Mouse (Mus musculus): Measurements from ENCODE around the gene Stpg1.

Stpg1 gene

GRCm38 (mm10) chr4:135513865-135514264 is 19.3 kb downstream of the Stpg1 start:
- no peak for DNase-seq (ENCODE audit: low spot score in 2 of 2)

GRCm38 (mm10) chr4:135514925-135515324 is 20.3 kb downstream of the Stpg1 start:
- no peak for DNase-seq (ENCODE audit: low spot score in 2 of 2)

- peak; percentile 35 to 48 for DNase-seq (ENCODE audit: low spot score in 2 of 2)
Observed at GRCm38 (mm10) chr4:135516351-135517316, 22.0 kb downstream of the Stpg1 start.

GRCm38 (mm10) chr4:135518135-135518534 is 23.5 kb downstream of the Stpg1 start:
- DNase-seq (ENCODE audit: low spot score in 2 of 2) = no peak

GRCm38 (mm10) chr4:135520421-135520820 is 25.8 kb downstream of the Stpg1 start:
- DNase-seq (ENCODE audit: low spot score in 2 of 2) = no peak

- no peak for DNase-seq (ENCODE audit: low spot score in 2 of 2)
Observed at GRCm38 (mm10) chr4:135523939-135524338, 29.3 kb downstream of the Stpg1 start.

GRCm38 (mm10) chr4:135525057-135525456 is 30.5 kb downstream of the Stpg1 start:
- no peak for DNase-seq (ENCODE audit: low spot score in 2 of 2)

GRCm38 (mm10) chr4:135526039-135526710 is 31.6 kb downstream of the Stpg1 start:
- no peak for DNase-seq (ENCODE audit: low spot score in 2 of 2)

- no peak for DNase-seq (ENCODE audit: low spot score in 2 of 2)
Observed at GRCm38 (mm10) chr4:135530270-135530669, 35.7 kb downstream of the Stpg1 start.

- DNase-seq (ENCODE audit: low spot score in 2 of 2) = no peak
Observed at GRCm38 (mm10) chr4:135531236-135531635, 36.6 kb downstream of the Stpg1 start.

- no peak for DNase-seq (ENCODE audit: low spot score in 2 of 2)
Observed at GRCm38 (mm10) chr4:135531771-135532613, 37.4 kb downstream of the Stpg1 start.

- no peak for DNase-seq (ENCODE audit: low spot score in 2 of 2)
Observed at GRCm38 (mm10) chr4:135533001-135533400, 38.4 kb downstream of the Stpg1 start.

GRCm38 (mm10) chr4:135535021-135535420 is 40.4 kb downstream of the Stpg1 start:
- DNase-seq (ENCODE audit: low spot score in 2 of 2) = no peak

- no peak for DNase-seq (ENCODE audit: low spot score in 2 of 2)
Observed at GRCm38 (mm10) chr4:135539056-135539455, 44.5 kb downstream of the Stpg1 start.

- no peak for DNase-seq (ENCODE audit: low spot score in 2 of 2)
Observed at GRCm38 (mm10) chr4:135540057-135540456, 45.5 kb downstream of the Stpg1 start.

- no peak for DNase-seq (ENCODE audit: low spot score in 2 of 2)
Observed at GRCm38 (mm10) chr4:135544284-135544683, 49.7 kb downstream of the Stpg1 start.

GRCm38 (mm10) chr4:135545080-135545511 is 50.5 kb downstream of the Stpg1 start:
- DNase-seq (ENCODE audit: low spot score in 2 of 2) = peak in 1 of 2 experiments; percentile 8

GRCm38 (mm10) chr4:135546008-135546407 is 51.4 kb downstream of the Stpg1 start:
- no peak for DNase-seq (ENCODE audit: low spot score in 2 of 2)

- DNase-seq (ENCODE audit: low spot score in 2 of 2) = no peak
Observed at GRCm38 (mm10) chr4:135546793-135547192, 52.2 kb downstream of the Stpg1 start.

GRCm38 (mm10) chr4:135547551-135547950 is 53.0 kb downstream of the Stpg1 start:
- DNase-seq (ENCODE audit: low spot score in 2 of 2) = no peak

- no peak for DNase-seq (ENCODE audit: low spot score in 2 of 2)
Observed at GRCm38 (mm10) chr4:135548108-135548507, 53.5 kb downstream of the Stpg1 start.

All from spleen, postnatal 36 days (tissue).